Mouse (Mus musculus) cerebellum, adult 2 months (tissue): ENCODE measurements around the gene Dnaaf1. TPM values are rescaled to one million over a fixed set of nuclear protein-coding genes. Genes with fewer than 3 reads are reported as not detected.

Source experiments
- DNase-seq, 2 experiments: peaks; one replicate each; pipeline ENCODE4 v3.0.0; 2021
- H3K27ac ChIP-seq: fragments of 200-500 bp; 2 replicates; pipeline ENCODE4 v1.5.1; 2012; ENCODE audit warnings: low read length, control low read depth, inconsistent platforms; ENCODE audit not compliant: insufficient read depth
- H3K27me3 ChIP-seq: fragments of 200-500 bp; 2 replicates; pipeline ENCODE4 v1.6.1; 2012; ENCODE audit warnings: inconsistent platforms, mild to moderate bottlenecking, low read length, moderate library complexity; ENCODE audit not compliant: control insufficient read depth, insufficient read depth
- H3K4me1 ChIP-seq: fragments of 200-500 bp; 2 replicates; pipeline ENCODE4 v1.6.1; 2011; ENCODE audit warnings: low read length; ENCODE audit not compliant: control insufficient read depth, insufficient read depth
- H3K4me3 ChIP-seq: fragments of 200-500 bp; replicated peaks from 2 replicates; pipeline ENCODE3; 2011; ENCODE audit warnings: mild to moderate bottlenecking, low read depth, low read length, control low read depth; ENCODE audit not compliant: insufficient read depth
- CTCF ChIP-seq: fragments of 200-500 bp; IDR thresholded peaks from 2 replicates; pipeline ENCODE4 v1.5.1; 2011; ENCODE audit warnings: low read depth, mild to moderate bottlenecking, control low read depth, low read length, moderate library complexity, borderline replicate concordance; ENCODE audit not compliant: insufficient read depth
- POLR2A ChIP-seq: fragments of 200-500 bp; IDR thresholded peaks from 2 replicates; pipeline ENCODE4 v1.6.1; 2011; ENCODE audit warnings: low read length, control low read depth, borderline replicate concordance; ENCODE audit not compliant: insufficient read depth
- WGBS: fragments of 180-500 bp; shearing (Covaris S2); methylation state at CpG from one replicate; pipeline ENCODE4 v1.1.7; 2018; 5-methylcytosine and 5-hydroxymethylcytosine counted together
- polyA plus RNA-seq: library from polyadenylated mRNA; depleted of rRNA; stranded (reverse); fragments of >200 nt; gene quantifications from 2 replicates; pipeline ENCODE4 v1.2.3, GENCODE M21; 2012

Gene Dnaaf1
- polyA plus RNA-seq, 1 experiment, result 0.20 TPM

DNA sequence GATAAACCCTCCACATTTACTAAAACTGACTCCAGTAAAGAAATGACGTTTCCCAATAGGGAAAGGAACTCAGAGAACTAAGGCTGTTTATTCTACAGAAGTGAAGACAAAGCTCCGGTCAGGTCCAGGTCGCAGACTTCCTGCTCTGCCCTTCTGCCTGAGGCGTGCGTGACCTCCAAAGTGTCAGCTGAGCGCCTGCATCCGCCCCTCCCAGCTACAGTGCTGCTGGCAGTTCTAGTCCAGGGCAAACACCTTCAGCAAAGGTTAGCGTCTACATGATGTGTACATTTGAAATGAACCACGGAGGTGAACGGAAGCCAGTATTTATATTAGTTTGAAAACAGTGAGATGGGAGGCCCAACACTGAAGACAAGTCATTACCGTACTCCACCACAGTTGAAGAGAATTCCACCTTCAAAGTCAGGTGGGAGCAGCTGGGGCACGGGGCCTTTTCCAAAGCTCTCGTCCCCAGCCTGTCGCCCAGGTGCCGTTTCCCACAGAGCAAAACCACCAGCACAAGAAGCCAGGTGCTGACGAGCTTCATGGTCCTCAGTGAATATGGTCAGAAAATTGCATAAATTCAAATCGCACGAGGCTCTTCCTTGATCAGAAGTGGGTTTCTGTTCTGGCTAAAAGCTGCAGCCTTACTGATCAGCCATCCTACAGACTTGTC is 27.9 kb upstream of the Dnaaf1 start:
- Histone ChIP-seq H3K4me3 (no peak overlapping the region), H3K27ac (no peak overlapping the region), H3K27me3 (no peaks in the 10 kb centered on the region), H3K4me1 (peaks cover 6% of the 10 kb centered on the region)
- TF ChIP-seq CTCF, result no peak
- no peak for TF ChIP-seq POLR2A
- no peak for DNase-seq
- 85% methylated on average over 18 of the region's 18 CpGs for WGBS

DNA sequence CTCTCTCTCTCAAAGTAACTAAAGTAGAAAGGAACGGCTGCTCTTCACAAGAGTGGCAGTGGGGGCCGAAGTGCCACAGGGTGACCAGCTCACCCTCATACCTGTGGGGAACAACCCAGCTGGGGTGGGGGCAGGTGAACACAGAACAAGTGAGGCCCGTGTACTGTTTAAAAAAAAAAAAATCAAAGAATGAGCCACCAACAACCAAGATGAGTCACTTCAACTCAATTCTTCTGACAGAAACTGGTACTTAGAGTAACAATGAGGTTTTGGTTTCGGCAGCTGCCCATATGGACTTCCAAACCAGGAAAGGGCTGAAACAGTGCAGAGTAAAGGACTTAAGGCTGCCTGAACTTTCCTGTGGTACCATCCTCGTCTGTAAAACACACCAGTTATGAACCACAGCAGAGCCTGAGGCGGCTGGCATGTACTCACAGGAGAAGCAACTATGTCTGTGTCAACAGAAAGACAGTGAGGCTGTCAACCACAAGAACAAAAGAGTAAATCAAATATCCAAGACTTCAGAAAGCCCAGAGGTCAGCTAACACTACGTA is 26.4 kb upstream of the Dnaaf1 start:
- H3K27me3 ChIP-seq, result no peaks in the 10 kb centered on the region
- no peak overlapping the region for H3K4me3 ChIP-seq
- TF ChIP-seq POLR2A (no peak), CTCF (no peak)
- WGBS, result 72% methylated on average over 7 of the region's 7 CpGs
- no peak overlapping the region for H3K27ac ChIP-seq
- no peak for DNase-seq
- H3K4me1 ChIP-seq, result peaks cover 6% of the 10 kb centered on the region

DNA sequence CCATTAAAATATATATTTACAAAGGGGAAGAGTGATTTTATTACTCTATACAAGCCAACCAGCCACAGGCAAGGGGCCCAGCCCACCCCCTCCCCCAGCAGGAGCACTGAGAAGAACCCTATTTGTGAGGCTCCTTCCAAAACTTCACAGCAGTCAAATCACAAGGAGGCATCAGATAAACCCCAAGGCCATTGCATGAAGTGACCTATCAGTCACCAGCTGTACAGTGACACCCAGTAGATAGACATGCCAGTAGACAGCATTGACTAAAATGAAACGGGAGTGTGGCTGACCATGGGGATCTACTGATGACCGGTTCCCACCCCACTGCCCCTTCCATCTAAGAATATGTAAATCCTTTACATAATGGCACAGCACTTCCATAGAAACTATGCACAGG is 22.1 kb upstream of the Dnaaf1 start:
- Histone ChIP-seq H3K27ac (no peak overlapping the region), H3K4me1 (peaks cover 17% of the 10 kb centered on the region), H3K27me3 (no peaks in the 10 kb centered on the region), H3K4me3 (no peak overlapping the region)
- no peak for DNase-seq
- WGBS, result 69% methylated on average over 2 of the region's 2 CpGs
- TF ChIP-seq POLR2A (no peak), CTCF (no peak)

- DNase-seq, result peak in 1 of 2 experiments; percentile 43
- 2% methylated on average over 6 of the region's 6 CpGs for WGBS
Measured at GRCm38 (mm10) chr8:119555861-119556260, 19.2 kb upstream of the Dnaaf1 start.

GRCm38 (mm10) chr8:119557132-119557531 is 17.9 kb upstream of the Dnaaf1 start:
- H3K4me3 ChIP-seq, result peak overlapping the region; percentile 88
- no peak for TF ChIP-seq CTCF
- TF ChIP-seq POLR2A, result no peak

More at GRCm38 (mm10) chr8:119555861-119556260, 19.2 kb upstream of the Dnaaf1 start:
- Histone ChIP-seq H3K4me3 (no peak overlapping the region), H3K4me1 (peaks cover 14% of the 10 kb centered on the region), H3K27me3 (no peaks in the 10 kb centered on the region), H3K27ac (no peak overlapping the region)
- TF ChIP-seq CTCF, result no peak
- no peak for TF ChIP-seq POLR2A

GRCm38 (mm10) chr8:119557821-119558602 is 17.0 kb upstream of the Dnaaf1 start:
- peak overlapping the region; percentile 90 for H3K27ac ChIP-seq
- DNase-seq, result peak; percentile 15 to 27
- WGBS, result under 1% methylated on average over 55 of the region's 55 CpGs

More at GRCm38 (mm10) chr8:119557132-119557531, 17.9 kb upstream of the Dnaaf1 start:
- WGBS, result 54% methylated on average over 9 of the region's 9 CpGs
- Histone ChIP-seq H3K27ac (no peak overlapping the region), H3K27me3 (no peaks in the 10 kb centered on the region), H3K4me1 (peaks cover 14% of the 10 kb centered on the region; the same call in 1 of the 2 replicates)
- DNase-seq, result no peak

DNA sequence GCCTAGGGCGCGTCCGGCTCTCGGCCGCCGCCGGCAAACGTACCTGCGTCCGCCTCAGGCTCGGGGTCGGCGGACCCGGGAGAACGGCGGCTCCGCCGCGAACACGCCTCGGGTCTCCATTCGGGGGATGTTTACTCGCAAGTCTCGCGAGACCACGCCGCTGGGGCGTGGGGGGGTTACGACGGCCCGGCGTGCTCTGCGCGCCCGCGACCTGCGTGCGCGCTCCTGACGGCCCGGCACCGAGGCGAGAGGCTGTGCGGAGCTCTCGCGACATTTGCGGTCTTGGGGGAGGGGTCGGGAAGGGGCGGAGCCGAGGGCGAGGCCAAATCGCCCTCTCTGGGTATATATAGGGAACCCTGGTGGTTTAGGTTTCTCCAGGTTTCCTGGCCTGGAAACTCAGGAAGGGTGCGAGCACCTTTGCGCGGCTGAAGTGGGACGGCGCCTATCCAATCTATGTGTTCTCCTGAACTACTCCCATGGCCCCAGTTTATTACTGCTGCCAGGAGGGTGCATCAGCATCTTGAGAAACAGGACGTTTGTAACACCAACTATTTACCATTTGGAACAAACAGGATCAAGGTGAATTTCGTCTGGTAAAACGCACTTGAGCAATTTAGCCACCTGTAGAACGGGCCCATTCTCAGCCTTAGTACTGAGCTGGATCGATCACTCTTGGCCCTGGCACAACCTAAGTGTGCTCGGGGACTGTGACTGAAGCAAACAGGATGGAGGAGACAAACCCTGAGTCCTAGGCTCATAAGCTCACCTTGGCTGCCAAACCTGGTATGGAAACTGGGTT is 16.2 kb upstream of the Dnaaf1 start, which contains the start of gene Mbtps1:
TSS of gene Mbtps1 (minus strand) at position 133 of the 799 bp plus-strand sequence.
- peak within 1 kb of the TSS; percentile 90 for H3K27ac ChIP-seq
- TF ChIP-seq POLR2A (peak; percentile 74; the same call in 1 of the 2 replicates), CTCF (no peak)
- peaks cover 14% of the 10 kb centered on the region; the same call in 1 of the 2 replicates for H3K4me1 ChIP-seq
- H3K4me3 ChIP-seq, result peak within 1 kb of the TSS; percentile 88
- peak; percentile 97 to 99 for DNase-seq
- 4% methylated on average over 63 of the region's 63 CpGs for WGBS
- H3K27me3 ChIP-seq, result no peaks in the 10 kb centered on the region

More at GRCm38 (mm10) chr8:119557821-119558602, 17.0 kb upstream of the Dnaaf1 start:
- Histone ChIP-seq H3K4me1 (peaks cover 14% of the 10 kb centered on the region; the same call in 1 of the 2 replicates), H3K27me3 (no peaks in the 10 kb centered on the region), H3K4me3 (peak overlapping the region; percentile 88)
- TF ChIP-seq CTCF (no peak), POLR2A (peak; percentile 72)
